Mouse (Mus musculus): ENCODE results near the gene Neu1. TPM values are rescaled to one million over a fixed set of nuclear protein-coding genes. Genes with fewer than 3 reads are reported as not detected.

Neu1 gene
- polyA plus RNA-seq, 1 experiment = 448 TPM

DNA sequence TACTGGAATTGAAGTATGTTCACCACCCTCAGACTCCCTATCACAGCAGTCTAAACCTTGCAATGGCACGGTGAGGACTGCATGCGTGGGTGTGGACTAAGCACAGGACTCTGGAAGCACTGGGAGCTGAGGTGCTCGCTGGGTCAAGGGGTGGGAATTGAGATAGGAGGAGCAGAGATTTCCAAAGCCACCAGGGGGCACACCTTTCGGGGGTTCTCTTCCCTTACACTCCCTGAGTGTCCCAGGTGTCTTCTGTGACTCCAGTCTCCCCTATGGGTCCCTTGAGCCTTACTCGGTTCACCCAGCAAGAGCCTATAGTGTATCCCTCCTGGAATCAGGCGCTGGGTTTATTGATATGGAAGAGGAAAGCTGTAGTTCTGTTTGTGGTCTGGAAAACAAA lies 8.1 kb upstream of the Neu1 start:
- TF ChIP-seq POLR2A (IDR thresholded peaks at IDR 0.05; ENCODE audit: low read depth, low read length) = no peak
- peak; percentile 29 for TF ChIP-seq CTCF (conservative IDR thresholded peaks at IDR 0.05; ENCODE audit: insufficient read depth, insufficient read length, low read depth, low read length)
- H3K4me3 ChIP-seq (ENCODE audit: insufficient read depth, low read depth, low read length) = no peak overlapping the region
- H3K27me3 ChIP-seq (replicated peaks; ENCODE audit: control insufficient read depth, insufficient read depth, low read length) = no peaks in the 10 kb centered on the region
- no peak overlapping the region for H3K27ac ChIP-seq (ENCODE audit: insufficient read depth, low read depth, low read length)
- H3K36me3 ChIP-seq (ENCODE audit: control insufficient read depth, insufficient read depth, low read length) = no peaks in the 10 kb centered on the region; the same call in 1 of the 2 replicates
- WGBS = 56% methylated on average over 6 of the region's 6 CpGs
- no peaks in the 10 kb centered on the region for H3K4me1 ChIP-seq (ENCODE audit: control insufficient read depth, insufficient read depth, low read length)
- no peak for DNase-seq

- Histone ChIP-seq H3K4me3 (ENCODE audit: insufficient read depth, low read depth, low read length) (no peak overlapping the region), H3K27me3 (replicated peaks; ENCODE audit: control insufficient read depth, insufficient read depth, low read length) (no peaks in the 10 kb centered on the region), H3K36me3 (ENCODE audit: control insufficient read depth, insufficient read depth, low read length) (no peaks in the 10 kb centered on the region; the same call in 1 of the 2 replicates), H3K27ac (ENCODE audit: insufficient read depth, low read depth, low read length) (no peak overlapping the region), H3K4me1 (ENCODE audit: control insufficient read depth, insufficient read depth, low read length) (no peaks in the 10 kb centered on the region)
- 85% methylated on average over 5 of the region's 5 CpGs for WGBS
- TF ChIP-seq CTCF (conservative IDR thresholded peaks at IDR 0.05; ENCODE audit: insufficient read depth, insufficient read length, low read depth, low read length) (no peak), POLR2A (IDR thresholded peaks at IDR 0.05; ENCODE audit: low read depth, low read length) (no peak)
- no peak for DNase-seq
Measured at GRCm38 (mm10) chr17:34924258-34924657, 6.8 kb upstream of the Neu1 start.

DNA sequence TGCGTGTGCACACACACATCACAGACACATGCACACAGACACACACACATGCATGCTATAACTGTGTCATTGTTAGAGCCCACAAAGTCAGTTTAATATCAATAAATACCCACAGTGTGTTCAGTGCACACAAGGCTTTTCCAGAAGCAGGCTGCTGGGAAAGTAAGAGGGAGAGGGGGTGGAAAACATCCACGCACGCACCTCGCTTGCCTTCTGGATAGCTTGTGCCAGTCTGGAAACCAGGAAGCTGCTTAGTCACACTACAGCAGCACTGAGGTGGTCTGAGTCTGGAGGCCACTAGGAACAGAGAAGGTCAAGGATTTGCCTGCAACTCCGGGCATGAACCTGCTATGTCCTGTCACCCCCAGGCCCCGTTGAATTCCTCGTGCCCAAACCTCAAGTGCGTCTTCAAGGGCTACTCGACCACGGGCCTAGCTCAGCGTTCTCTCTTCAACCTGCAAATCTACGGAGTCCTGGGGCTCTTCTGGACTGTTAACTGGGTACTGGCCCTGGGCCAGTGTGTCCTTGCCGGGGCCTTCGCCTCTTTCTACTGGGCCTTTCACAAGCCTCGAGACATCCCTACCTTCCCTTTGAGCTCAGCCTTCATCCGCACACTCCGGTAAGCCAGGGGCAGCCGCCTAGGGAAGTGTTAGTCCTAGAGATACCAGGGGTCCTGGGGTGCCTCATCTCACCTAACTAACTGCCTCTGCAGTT lies 3.6 kb upstream of the Neu1 start:
- no peak for DNase-seq
- Histone ChIP-seq H3K27ac (ENCODE audit: insufficient read depth, low read depth, low read length) (no peak overlapping the region), H3K4me1 (ENCODE audit: control insufficient read depth, insufficient read depth, low read length) (no peaks in the 10 kb centered on the region), H3K36me3 (ENCODE audit: control insufficient read depth, insufficient read depth, low read length) (no peaks in the 10 kb centered on the region; the same call in 1 of the 2 replicates), H3K4me3 (ENCODE audit: insufficient read depth, low read depth, low read length) (no peak overlapping the region), H3K27me3 (replicated peaks; ENCODE audit: control insufficient read depth, insufficient read depth, low read length) (no peaks in the 10 kb centered on the region)
- TF ChIP-seq POLR2A (IDR thresholded peaks at IDR 0.05; ENCODE audit: low read depth, low read length) (no peak), CTCF (conservative IDR thresholded peaks at IDR 0.05; ENCODE audit: insufficient read depth, insufficient read length, low read depth, low read length) (no peak)
- 85% methylated on average over 18 of the region's 18 CpGs for WGBS

DNA sequence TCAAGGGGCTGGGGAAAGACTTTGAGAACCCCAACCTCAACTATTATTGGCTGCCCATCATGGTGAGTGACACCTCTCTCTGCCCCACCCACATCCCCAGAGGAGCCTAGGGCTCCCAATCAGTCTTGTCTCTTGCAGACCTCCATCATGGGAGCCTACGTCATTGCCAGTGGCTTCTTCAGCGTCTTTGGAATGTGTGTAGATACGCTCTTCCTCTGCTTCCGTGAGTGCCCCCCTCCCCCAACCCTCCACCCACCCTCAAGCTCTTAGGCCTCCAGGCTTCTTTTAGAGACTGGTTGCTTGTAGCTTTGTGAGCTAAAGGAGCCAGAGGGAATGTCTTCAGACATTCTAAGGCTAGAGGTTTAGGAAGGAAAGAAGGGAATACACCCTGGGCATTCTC lies 2.2 kb upstream of the Neu1 start:
- WGBS = 61% methylated on average over 4 of the region's 4 CpGs

DNA sequence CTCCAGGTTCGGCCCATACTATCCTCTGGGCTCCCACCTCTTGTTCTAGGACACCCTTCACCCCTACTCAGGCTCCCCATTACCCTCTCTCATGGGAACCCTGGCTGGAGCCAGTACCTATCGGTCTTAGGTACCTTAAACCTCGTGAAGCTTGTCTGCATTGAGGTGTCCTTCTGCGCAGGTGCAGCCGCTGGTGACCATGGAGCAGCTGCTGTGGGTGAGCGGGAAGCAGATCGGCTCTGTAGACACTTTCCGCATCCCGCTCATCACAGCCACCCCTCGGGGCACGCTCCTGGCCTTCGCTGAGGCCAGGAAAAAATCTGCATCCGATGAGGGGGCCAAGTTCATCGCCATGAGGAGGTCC lies 664 bp downstream of the Neu1 start:
- TF ChIP-seq POLR2A (IDR thresholded peaks at IDR 0.05; ENCODE audit: low read depth, low read length) (no peak), CTCF (conservative IDR thresholded peaks at IDR 0.05; ENCODE audit: insufficient read depth, insufficient read length, low read depth, low read length) (no peak)
- WGBS = 11% methylated on average over 14 of the region's 14 CpGs
- Histone ChIP-seq H3K27ac (ENCODE audit: insufficient read depth, low read depth, low read length) (peak overlapping the region; percentile 78), H3K27me3 (replicated peaks; ENCODE audit: control insufficient read depth, insufficient read depth, low read length) (no peaks in the 10 kb centered on the region), H3K4me3 (ENCODE audit: insufficient read depth, low read depth, low read length) (peak overlapping the region; percentile 67), H3K4me1 (ENCODE audit: control insufficient read depth, insufficient read depth, low read length) (no peaks in the 10 kb centered on the region; the same call in 1 of the 2 replicates), H3K36me3 (ENCODE audit: control insufficient read depth, insufficient read depth, low read length) (peaks cover 6% of the 10 kb centered on the region; the same call in 1 of the 2 replicates)
- peak; percentile 56 for DNase-seq

More for the DNA sequence above, 2.2 kb upstream of the Neu1 start:
- Histone ChIP-seq H3K4me3 (ENCODE audit: insufficient read depth, low read depth, low read length) (no peak overlapping the region), H3K27ac (ENCODE audit: insufficient read depth, low read depth, low read length) (no peak overlapping the region), H3K36me3 (ENCODE audit: control insufficient read depth, insufficient read depth, low read length) (peaks cover 1% of the 10 kb centered on the region; the same call in 1 of the 2 replicates), H3K4me1 (ENCODE audit: control insufficient read depth, insufficient read depth, low read length) (no peaks in the 10 kb centered on the region), H3K27me3 (replicated peaks; ENCODE audit: control insufficient read depth, insufficient read depth, low read length) (no peaks in the 10 kb centered on the region)
- DNase-seq = no peak
- no peak for TF ChIP-seq POLR2A (IDR thresholded peaks at IDR 0.05; ENCODE audit: low read depth, low read length)
- no peak for TF ChIP-seq CTCF (conservative IDR thresholded peaks at IDR 0.05; ENCODE audit: insufficient read depth, insufficient read length, low read depth, low read length)

DNA sequence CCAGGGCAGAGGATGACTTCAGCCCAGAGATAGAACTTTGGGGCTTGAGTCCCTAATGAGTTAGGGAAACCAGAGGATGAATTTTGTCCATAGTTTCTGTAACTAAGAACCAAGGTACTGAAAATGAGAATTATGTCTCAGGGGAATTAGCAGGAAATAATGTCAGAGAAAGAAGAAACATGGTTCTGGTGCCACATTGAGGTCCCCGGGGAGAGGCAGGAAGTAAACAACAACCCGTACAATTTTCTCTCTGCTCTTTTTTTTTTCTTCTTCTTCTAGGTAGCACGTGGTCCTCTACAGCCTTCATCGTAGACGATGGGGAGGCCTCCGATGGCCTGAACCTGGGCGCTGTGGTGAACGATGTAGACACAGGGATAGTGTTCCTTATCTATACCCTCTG lies 1.2 kb downstream of the Neu1 start:
- H3K4me3 ChIP-seq (ENCODE audit: insufficient read depth, low read depth, low read length) = peak overlapping the region; percentile 67
- H3K4me1 ChIP-seq (ENCODE audit: control insufficient read depth, insufficient read depth, low read length) = no peaks in the 10 kb centered on the region; the same call in 1 of the 2 replicates
- WGBS = 53% methylated on average over 8 of the region's 8 CpGs
- DNase-seq = no peak
- no peaks in the 10 kb centered on the region for H3K27me3 ChIP-seq (replicated peaks; ENCODE audit: control insufficient read depth, insufficient read depth, low read length)
- H3K27ac ChIP-seq (ENCODE audit: insufficient read depth, low read depth, low read length) = peak overlapping the region; percentile 78
- H3K36me3 ChIP-seq (ENCODE audit: control insufficient read depth, insufficient read depth, low read length) = peaks cover 6% of the 10 kb centered on the region; the same call in 1 of the 2 replicates
- TF ChIP-seq POLR2A (IDR thresholded peaks at IDR 0.05; ENCODE audit: low read depth, low read length) (no peak), CTCF (conservative IDR thresholded peaks at IDR 0.05; ENCODE audit: insufficient read depth, insufficient read length, low read depth, low read length) (no peak)

- Histone ChIP-seq H3K4me3 (ENCODE audit: insufficient read depth, low read depth, low read length) (peak overlapping the region; percentile 45), H3K4me1 (ENCODE audit: control insufficient read depth, insufficient read depth, low read length) (peaks cover 5% of the 10 kb centered on the region; the same call in 1 of the 2 replicates), H3K27ac (ENCODE audit: insufficient read depth, low read depth, low read length) (peak overlapping the region; percentile 53), H3K27me3 (replicated peaks; ENCODE audit: control insufficient read depth, insufficient read depth, low read length) (no peaks in the 10 kb centered on the region), H3K36me3 (ENCODE audit: control insufficient read depth, insufficient read depth, low read length) (peaks cover 6% of the 10 kb centered on the region; the same call in 1 of the 2 replicates)
- 39% methylated on average over 24 of the region's 24 CpGs for WGBS
- TF ChIP-seq POLR2A (IDR thresholded peaks at IDR 0.05; ENCODE audit: low read depth, low read length) (no peak), CTCF (conservative IDR thresholded peaks at IDR 0.05; ENCODE audit: insufficient read depth, insufficient read length, low read depth, low read length) (no peak)
- peak; percentile 83 for DNase-seq
Measured at GRCm38 (mm10) chr17:34934031-34934430, 3.0 kb downstream of the Neu1 start.

Data from kidney, adult 2 months (tissue).